Mouse (Mus musculus) myocyte (in vitro differentiated cells): ENCODE results near the gene Smim22.

Experiments
- CEBPB ChIP-seq: IDR thresholded peaks from 2 replicates; pipeline ENCODE4 v1.6.1; 2011; ENCODE audit warnings: mild to moderate bottlenecking, moderate library complexity; ENCODE audit not compliant: poor library complexity, insufficient read depth, severe bottlenecking
- E2F4 ChIP-seq: IDR thresholded peaks from one replicate; pipeline ENCODE4 v1.6.1; 2011; ENCODE audit warnings: mild to moderate bottlenecking, control low read depth, moderate library complexity; ENCODE audit not compliant: insufficient read depth
- MAX ChIP-seq: IDR thresholded peaks from one replicate; pipeline ENCODE4 v1.6.1; 2011; ENCODE audit warnings: low read depth, mild to moderate bottlenecking, control low read depth
- MYOD1 ChIP-seq, 3 experiments: IDR thresholded peaks; one replicate each; pipeline ENCODE4 v1.6.1; 2011; ENCODE audit warnings: control low read depth in 2 of 3, low read depth in 2 of 3, mild to moderate bottlenecking in 2 of 3, moderate library complexity in 1 of 3; ENCODE audit not compliant: insufficient read length in 2 of 3, control insufficient read depth in 1 of 3
- MYOG ChIP-seq, 3 experiments: IDR thresholded peaks; one replicate each; pipeline ENCODE4 v1.6.1; 2011; ENCODE audit warnings: control low read depth in 2 of 3, low read depth in 2 of 3, mild to moderate bottlenecking in 2 of 3; ENCODE audit not compliant: insufficient read length in 2 of 3, control insufficient read depth in 1 of 3, insufficient read depth in 1 of 3
- POLR2A ChIP-seq: IDR thresholded peaks from one replicate; pipeline ENCODE4 v1.6.1; 2011; ENCODE audit warnings: low read depth, mild to moderate bottlenecking, control low read depth, moderate library complexity; ENCODE audit not compliant: insufficient read length
- POLR2AphosphoS2 ChIP-seq: IDR thresholded peaks from one replicate; pipeline ENCODE4 v1.6.1; 2011; ENCODE audit warnings: low read depth, control low read depth; ENCODE audit not compliant: insufficient read length
- REST ChIP-seq: IDR thresholded peaks from one replicate; pipeline ENCODE4 v1.6.1; 2011; ENCODE audit warnings: mild to moderate bottlenecking, control low read depth, moderate library complexity; ENCODE audit not compliant: insufficient read depth, insufficient read length
- SRF ChIP-seq: IDR thresholded peaks from one replicate; pipeline ENCODE4 v1.6.1; 2011; ENCODE audit warnings: low read depth; ENCODE audit not compliant: control insufficient read depth, insufficient read length
- TCF12 ChIP-seq: IDR thresholded peaks from one replicate; pipeline ENCODE4 v1.6.1; 2011; ENCODE audit warnings: mild to moderate bottlenecking, control low read depth; ENCODE audit not compliant: poor library complexity, insufficient read depth, severe bottlenecking
- TCF3 ChIP-seq: IDR thresholded peaks from one replicate; pipeline ENCODE4 v1.6.1; 2011; ENCODE audit warnings: low read depth, control low read depth; ENCODE audit not compliant: insufficient read length
- USF1 ChIP-seq: IDR thresholded peaks from one replicate; pipeline ENCODE4 v1.6.1; 2011; ENCODE audit warnings: low read depth, mild to moderate bottlenecking, control low read depth, moderate library complexity

DNA sequence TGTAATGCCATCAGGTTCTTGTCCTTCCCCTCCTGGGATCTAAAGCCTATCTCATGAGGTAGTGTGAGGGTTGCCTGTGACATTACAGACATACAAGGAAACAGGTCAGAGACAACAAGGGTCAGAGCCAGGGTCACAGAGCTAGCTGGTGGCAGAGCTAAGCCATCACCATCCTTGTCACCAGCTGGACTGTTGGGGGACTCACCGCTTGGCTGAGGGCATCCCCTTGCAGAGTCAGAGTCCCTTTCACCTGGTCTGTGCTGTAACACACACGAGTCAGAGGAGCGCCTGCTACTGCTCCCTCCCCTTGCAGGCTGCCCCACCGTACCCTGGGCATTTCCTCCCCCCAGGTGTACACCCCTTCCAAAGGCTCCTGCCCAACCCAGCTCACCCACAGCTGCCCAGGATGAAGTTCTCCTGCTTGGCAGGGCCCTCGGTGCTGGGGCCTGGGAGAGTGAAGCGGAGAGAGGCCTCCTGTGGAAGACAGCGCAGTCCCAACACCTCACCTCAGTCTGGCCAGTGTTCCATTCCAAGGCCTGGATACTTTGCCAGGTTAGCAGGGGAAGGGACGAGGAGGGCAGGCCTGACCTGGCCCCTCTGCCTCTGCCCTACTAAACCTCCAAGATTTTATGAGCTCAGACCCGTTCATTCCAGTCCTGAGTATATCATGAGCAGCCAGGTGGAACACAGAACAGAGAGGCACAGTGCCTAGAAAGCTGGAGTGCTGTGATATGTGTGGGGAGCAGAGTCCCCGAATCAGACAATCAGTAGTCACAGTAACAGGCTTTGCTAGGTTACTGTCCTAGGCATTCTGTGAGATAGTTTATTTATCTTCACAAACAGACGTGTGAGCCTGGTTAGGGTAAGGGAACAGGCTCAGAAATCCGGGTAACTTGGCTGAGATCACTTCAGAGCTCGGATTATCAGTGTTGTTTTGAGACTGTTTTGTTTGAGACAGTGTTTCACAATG lies 5.2 kb downstream of the Smim22 start:
- TF ChIP-seq POLR2A = no peak
- no peak for TF ChIP-seq MAX
- TF ChIP-seq CEBPB = no peak
- no peak for TF ChIP-seq POLR2AphosphoS2
- no peak for TF ChIP-seq USF1
- no peak for TF ChIP-seq E2F4
- TF ChIP-seq MYOD1 (IDR thresholded peaks at IDR 0.05; ENCODE audit: control insufficient read depth in 1 of 3, insufficient read length in 2 of 3, low read depth in 2 of 3) = no peak
- no peak for TF ChIP-seq TCF12
- TF ChIP-seq TCF3 = no peak
- TF ChIP-seq SRF = no peak
- TF ChIP-seq MYOG (IDR thresholded peaks at IDR 0.05; ENCODE audit: control insufficient read depth in 1 of 3, insufficient read depth in 1 of 3, insufficient read length in 2 of 3, low read depth in 2 of 3) = no peak
- TF ChIP-seq REST = no peak
